Mouse (Mus musculus) retina, embryonic 14.5 days (tissue): ENCODE data around the gene Chmp1a.
"Not testable (repeated sequence)": the region's sequence is repeated elsewhere in the genome, so short reads cannot be mapped to it uniquely, and the experiment has no call there.

ENCODE experiments used
- DNase-seq: peaks from one replicate; pipeline ENCODE4 v3.0.0-alpha.2; 2015; ENCODE audit warnings: low spot score

The Chmp1a gene

DNA sequence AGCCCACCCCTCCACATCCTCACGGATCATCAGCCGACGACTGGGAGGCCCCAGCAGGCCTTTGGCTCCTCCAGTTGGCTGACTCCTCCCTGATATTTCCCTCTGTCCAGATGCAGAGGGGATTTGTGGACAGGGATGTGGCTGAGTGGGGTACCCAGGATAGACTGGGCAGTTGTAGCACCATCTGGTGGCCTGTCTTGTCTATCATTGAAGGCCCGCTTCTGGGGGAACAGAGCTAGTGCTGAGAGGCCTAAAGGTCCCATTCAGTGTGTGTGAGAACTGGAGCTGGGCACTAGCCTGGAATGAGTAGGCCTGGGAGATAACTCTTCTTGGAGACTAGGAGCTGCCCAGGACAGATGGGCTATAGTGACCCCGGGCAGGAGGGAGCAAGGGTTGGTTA lies 19.2 kb upstream of the Chmp1a start:
- DNase-seq, result peak; percentile 55

DNA sequence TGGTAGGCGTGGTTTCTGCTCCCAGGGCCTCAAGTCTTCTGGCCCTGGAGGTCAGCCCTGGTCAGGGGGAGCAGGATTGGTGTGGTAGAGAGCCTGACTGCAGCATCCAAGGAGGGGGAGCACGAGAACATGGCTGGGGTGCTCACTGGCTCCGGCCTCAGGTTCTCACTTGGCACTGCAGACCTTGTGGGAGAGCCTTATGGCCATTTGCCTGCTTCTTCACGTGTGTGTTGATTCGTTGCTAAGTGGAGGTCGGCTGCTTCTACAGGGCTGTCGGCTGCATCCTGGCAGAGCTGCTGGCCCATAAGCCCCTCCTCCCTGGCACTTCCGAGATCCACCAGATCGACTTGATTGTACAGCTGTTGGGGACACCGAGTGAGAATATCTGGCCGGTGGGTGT lies 17.8 kb upstream of the Chmp1a start:
- not testable (repeated sequence) for DNase-seq

DNA sequence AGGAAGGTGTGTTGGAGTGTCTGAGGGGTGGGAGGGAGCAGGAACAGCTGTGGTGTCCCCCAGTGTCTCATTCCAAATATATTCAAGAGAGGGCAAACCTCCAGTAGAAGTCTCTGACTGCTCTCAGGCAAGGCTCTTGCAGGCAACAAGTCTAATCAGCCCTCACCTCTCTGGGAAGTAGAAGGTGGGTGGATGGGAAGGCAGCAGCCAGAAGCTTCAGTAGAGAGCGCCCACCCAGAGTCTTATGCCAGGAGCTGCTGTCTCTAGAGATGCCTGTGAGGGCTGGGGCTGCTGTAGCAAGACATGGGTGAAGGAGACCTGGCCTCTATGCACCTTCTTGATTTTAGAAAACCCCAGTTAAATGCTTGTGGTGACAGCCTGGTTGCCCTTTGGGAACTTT lies 15.9 kb upstream of the Chmp1a start:
- no peak for DNase-seq

GRCm38 (mm10) chr8:123224278-123225266 lies 12.0 kb upstream of the Chmp1a start, which contains the start of gene Cdk10:
TSS of gene Cdk10 (plus strand) at chr8:123224842.
- DNase-seq, result peak; percentile 95

- DNase-seq, result no peak
These were observed 8.4 kb upstream of the Chmp1a start for GRCm38 (mm10) chr8:123220917-123221316.

GRCm38 (mm10) chr8:123215430-123215829 lies 2.9 kb upstream of the Chmp1a start:
- no peak for DNase-seq

GRCm38 (mm10) chr8:123213118-123213772 lies 682 bp upstream of the Chmp1a start:
- no peak for DNase-seq

- DNase-seq, result no peak
These were observed 687 bp downstream of the Chmp1a start for GRCm38 (mm10) chr8:123211876-123212275.

- DNase-seq, result no peak
These were observed 9.0 kb downstream of the Chmp1a start for GRCm38 (mm10) chr8:123203571-123203970.

- peak; percentile 95 for DNase-seq
These were observed 10.3 kb downstream of the Chmp1a start for GRCm38 (mm10) chr8:123202288-123202687.

GRCm38 (mm10) chr8:123199864-123200263 lies 12.7 kb downstream of the Chmp1a start:
- DNase-seq, result no peak

DNA sequence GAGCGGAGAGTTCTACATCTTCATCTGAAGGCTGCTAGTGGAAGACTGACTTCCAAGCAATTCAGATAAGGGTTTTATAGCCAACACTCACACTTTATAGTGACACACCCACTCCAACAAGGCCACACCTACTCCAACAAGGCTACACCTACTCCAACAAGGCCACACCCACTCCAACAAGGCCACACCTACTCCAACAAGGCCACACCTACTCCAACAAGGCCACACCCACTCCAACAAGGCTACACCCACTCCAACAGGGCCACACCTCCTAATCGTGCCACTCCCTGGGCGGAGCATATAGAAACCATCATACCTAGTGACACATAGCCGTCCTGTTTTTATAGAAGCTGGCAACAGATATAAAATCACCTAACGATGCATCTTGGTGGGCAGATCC lies 15.5 kb downstream of the Chmp1a start:
- DNase-seq, result not testable (repeated sequence)

GRCm38 (mm10) chr8:123193771-123194170 lies 18.8 kb downstream of the Chmp1a start:
- DNase-seq, result no peak

DNA sequence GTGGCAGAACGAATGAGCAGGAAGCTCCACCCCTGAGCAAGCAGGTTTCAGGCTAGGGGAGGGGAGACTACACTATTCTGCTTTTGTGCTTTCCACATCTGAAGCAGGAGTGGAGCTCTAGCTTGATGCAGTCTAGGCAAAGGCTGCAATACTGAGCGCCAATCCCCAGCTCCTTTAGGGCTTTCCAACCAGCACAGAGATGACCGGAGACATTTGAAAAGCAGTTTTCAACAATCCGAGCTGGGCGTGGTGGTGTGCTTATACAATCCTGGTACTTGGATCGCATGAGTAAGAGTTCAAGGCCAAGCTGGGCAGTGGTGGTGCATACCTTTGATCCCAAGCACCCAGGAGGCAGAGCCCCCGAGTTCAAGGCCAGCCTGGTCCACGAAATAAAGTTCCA lies 20.7 kb downstream of the Chmp1a start:
- no peak for DNase-seq

DNA sequence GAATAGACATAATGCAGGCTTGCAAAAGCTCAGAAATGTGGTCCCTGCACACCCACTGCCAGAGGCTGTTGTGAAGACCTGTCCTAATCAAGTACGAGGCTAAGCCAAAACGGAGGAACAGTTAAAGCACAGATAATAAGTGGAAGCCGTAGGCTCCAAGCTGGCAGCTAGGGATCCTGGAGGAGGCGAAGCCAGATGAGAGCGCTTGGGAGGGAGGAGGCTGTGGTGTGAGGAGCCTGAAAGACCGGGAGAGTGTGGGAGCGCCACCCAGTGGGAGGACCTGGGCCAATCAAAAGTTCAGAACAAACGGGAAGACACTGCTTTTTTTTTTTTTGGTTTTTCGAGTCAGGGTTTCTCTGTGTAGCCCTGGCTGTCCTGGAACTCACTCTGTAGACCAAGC lies 21.9 kb downstream of the Chmp1a start:
- DNase-seq, result peak; percentile 86

- DNase-seq, result no peak
These were observed 23.7 kb downstream of the Chmp1a start for GRCm38 (mm10) chr8:123188841-123189240.

GRCm38 (mm10) chr8:123188006-123188405 lies 24.6 kb downstream of the Chmp1a start:
- no peak for DNase-seq

- DNase-seq, result no peak
These were observed 26.8 kb downstream of the Chmp1a start, which contains the start of gene Dpep1 for GRCm38 (mm10) chr8:123185566-123186409. TSS of gene Dpep1 (plus strand) at chr8:123186242.

GRCm38 (mm10) chr8:123181391-123181790 lies 31.2 kb downstream of the Chmp1a start:
- DNase-seq, result peak; percentile 49

DNA sequence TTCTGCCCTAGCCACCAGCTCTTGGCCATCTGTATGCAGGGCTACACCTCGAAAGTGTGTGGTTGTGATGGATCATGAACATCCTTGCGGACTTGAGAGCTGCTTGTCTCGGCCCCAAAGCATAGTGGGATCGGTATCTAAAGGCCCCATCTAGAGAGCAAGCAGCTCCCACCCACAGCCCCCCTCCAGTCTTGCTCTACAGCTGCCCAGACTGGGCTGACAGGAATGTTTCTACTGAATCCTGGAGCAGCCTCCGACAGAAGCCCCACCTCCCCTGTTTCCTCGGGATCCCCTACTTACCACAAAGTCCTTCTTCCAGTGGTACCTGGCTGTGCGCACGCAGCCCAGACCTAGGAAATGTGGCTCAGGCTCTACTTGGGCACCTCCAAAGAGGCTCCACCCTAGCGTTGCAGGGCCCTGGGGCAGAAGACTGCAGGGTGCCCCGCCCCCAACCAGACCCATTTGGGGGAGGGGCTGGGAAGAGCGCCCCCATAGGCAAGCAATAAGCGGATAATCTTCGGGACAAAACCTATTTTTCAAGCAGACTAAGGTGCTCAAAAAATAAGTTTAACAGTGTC lies 54.6 kb downstream of the Chmp1a start, which contains the start of gene Sult5a1:
TSS of gene Sult5a1 (minus strand) at position 428 of the 578 bp plus-strand sequence.
- peak; percentile 21 for DNase-seq

DNA sequence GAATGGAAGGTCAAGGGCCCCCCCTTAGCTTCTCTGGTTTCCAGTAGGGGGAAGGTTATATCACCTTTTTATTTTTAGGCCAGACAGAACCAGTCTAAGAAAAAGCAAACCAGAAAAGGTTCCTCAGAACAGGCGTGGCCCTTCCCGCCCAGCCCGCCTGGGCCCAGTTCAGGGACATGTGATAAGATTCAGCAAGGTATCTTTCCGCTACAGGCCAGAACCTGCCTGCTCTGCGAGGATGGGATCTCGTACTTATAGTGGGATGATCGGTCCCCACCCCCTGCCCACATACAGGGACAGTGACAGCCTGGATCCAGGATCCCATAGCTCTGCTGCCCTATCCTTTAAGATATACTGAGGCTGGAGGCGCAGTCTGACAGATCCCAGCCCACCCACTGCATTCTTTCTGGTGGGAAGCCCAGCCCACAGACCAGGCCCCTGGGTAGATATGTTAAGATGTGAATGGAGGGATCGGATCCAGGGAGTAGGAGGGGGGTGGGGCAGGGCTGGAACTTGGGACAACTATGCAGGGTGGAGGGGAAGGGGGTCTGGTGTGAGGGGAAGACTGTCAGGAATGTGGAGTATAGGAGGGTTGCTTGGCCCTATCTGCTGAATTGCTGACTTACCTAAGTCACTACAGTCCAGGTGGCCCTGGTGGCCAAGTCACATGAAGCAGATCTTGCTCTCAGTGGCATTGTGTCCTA lies 56.3 kb downstream of the Chmp1a start:
- DNase-seq, result no peak
